Mouse (Mus musculus) intestine, embryonic 15.5 days (tissue): ENCODE data around the gene Cyp4v3. TPM values are rescaled to one million over a fixed set of nuclear protein-coding genes. Genes with fewer than 3 reads are reported as not detected.
A peak's percentile ranks its signal among the peaks of the same experiment; 100 is the strongest.
"Not testable (repeated sequence)": the region's sequence is repeated elsewhere in the genome, so short reads cannot be mapped to it uniquely, and the experiment has no call there.

Source experiments
- ATAC-seq: fragments of 200-750 bp; cut with Nextera tagmentation; 2 replicates; pipeline ENCODE4 v1.8.0; 2017; ENCODE audit warnings: moderate TSS enrichment, moderate library complexity
- H3K27ac ChIP-seq: fragments of 300-500 bp; sonication (generic); 2 replicates; pipeline ENCODE4 v1.5.1; 2015; ENCODE audit warnings: mild to moderate bottlenecking, inconsistent platforms
- H3K27me3 ChIP-seq: fragments of 300-500 bp; sonication (generic); replicated peaks from 2 replicates; pipeline ENCODE4 v1.6.1; 2015; ENCODE audit warnings: inconsistent platforms
- H3K36me3 ChIP-seq: fragments of 300-500 bp; sonication (generic); 2 replicates; pipeline ENCODE4 v1.6.1; 2015; ENCODE audit warnings: inconsistent platforms
- H3K4me1 ChIP-seq: fragments of 300-500 bp; sonication (generic); replicated peaks from 2 replicates; pipeline ENCODE4 v1.6.1; 2015; ENCODE audit warnings: inconsistent platforms
- H3K4me2 ChIP-seq: fragments of 300-500 bp; sonication (generic); replicated peaks from 2 replicates; pipeline ENCODE4 v1.6.1; 2015; ENCODE audit warnings: mild to moderate bottlenecking, inconsistent platforms
- H3K4me3 ChIP-seq: fragments of 300-500 bp; sonication (generic); replicated peaks from 2 replicates; pipeline ENCODE4 v1.5.1; 2015; ENCODE audit warnings: inconsistent platforms
- H3K9ac ChIP-seq: fragments of 300-500 bp; sonication (generic); 2 replicates; pipeline ENCODE4 v1.6.1; 2015; ENCODE audit warnings: inconsistent platforms
- H3K9me3 ChIP-seq: fragments of 300-500 bp; sonication (generic); 2 replicates; pipeline ENCODE4 v1.6.1; 2016; ENCODE audit warnings: inconsistent platforms
- WGBS: fragments of 180-500 bp; shearing (Covaris S2); methylation state at CpG from one replicate; pipeline ENCODE4 v1.1.7; 2015; 5-methylcytosine and 5-hydroxymethylcytosine counted together
- polyA plus RNA-seq: library from polyadenylated mRNA; unstranded; fragments of >200 nt; fragmentation: Nextera tagmentation; extraction: Ambion mirVana; gene quantifications from 2 replicates; pipeline ENCODE4 v1.2.1, GENCODE M21; 2015

The Cyp4v3 gene
- polyA plus RNA-seq, 1 experiment from 2014 or later: 1.3 TPM

- peak; percentile 46; the same call in 1 of the 2 replicates for ATAC-seq
- no peaks in the 10 kb centered on the region for H3K36me3 ChIP-seq
- no peak overlapping the region for H3K27ac ChIP-seq
- no peaks in the 10 kb centered on the region for H3K4me1 ChIP-seq
- H3K9me3 ChIP-seq: no peaks in the 10 kb centered on the region
- H3K27me3 ChIP-seq: no peaks in the 10 kb centered on the region
- no peak overlapping the region for H3K9ac ChIP-seq
- no peak overlapping the region for H3K4me3 ChIP-seq
- no peak overlapping the region for H3K4me2 ChIP-seq
- WGBS: 17% methylated on average over 6 of the region's 6 CpGs
These were observed 12.0 kb upstream of the Cyp4v3 start for GRCm38 (mm10) chr8:45345031-45345430.

- no peaks in the 10 kb centered on the region for H3K27me3 ChIP-seq
- ATAC-seq: no peak
- H3K4me1 ChIP-seq: no peaks in the 10 kb centered on the region
- WGBS: 91% methylated on average over 8 of the region's 8 CpGs
- no peaks in the 10 kb centered on the region for H3K9me3 ChIP-seq
- H3K4me3 ChIP-seq: no peak overlapping the region
- H3K27ac ChIP-seq: no peak overlapping the region
- H3K9ac ChIP-seq: no peak overlapping the region
- H3K36me3 ChIP-seq: no peaks in the 10 kb centered on the region
- H3K4me2 ChIP-seq: no peak overlapping the region
These were observed 11.3 kb upstream of the Cyp4v3 start for GRCm38 (mm10) chr8:45344298-45344697.

- peak; percentile 87 for ATAC-seq
- no peak overlapping the region for H3K4me3 ChIP-seq
- no peaks in the 10 kb centered on the region for H3K9me3 ChIP-seq
- H3K4me2 ChIP-seq: no peak overlapping the region
- no peak overlapping the region for H3K27ac ChIP-seq
- H3K27me3 ChIP-seq: no peaks in the 10 kb centered on the region
- H3K36me3 ChIP-seq: no peaks in the 10 kb centered on the region
- H3K9ac ChIP-seq: no peak overlapping the region
- no peaks in the 10 kb centered on the region for H3K4me1 ChIP-seq
- WGBS: 69% methylated on average over 12 of the region's 12 CpGs
These were observed 8.9 kb upstream of the Cyp4v3 start for GRCm38 (mm10) chr8:45341630-45342628.

GRCm38 (mm10) chr8:45333493-45333892, 477 bp upstream of the Cyp4v3 start:
- H3K27me3 ChIP-seq: no peaks in the 10 kb centered on the region
- WGBS: 10% methylated on average over 8 of the region's 8 CpGs
- peak overlapping the region; percentile 49 for H3K9ac ChIP-seq
- no peaks in the 10 kb centered on the region for H3K36me3 ChIP-seq
- H3K4me1 ChIP-seq: no peaks in the 10 kb centered on the region
- peak overlapping the region; percentile 93 for H3K4me2 ChIP-seq
- ATAC-seq: peak; percentile 71
- no peak overlapping the region for H3K27ac ChIP-seq
- no peaks in the 10 kb centered on the region for H3K9me3 ChIP-seq
- H3K4me3 ChIP-seq: peak overlapping the region; percentile 58

- Histone ChIP-seq H3K27me3 (no peaks in the 10 kb centered on the region), H3K4me3 (no peak overlapping the region), H3K27ac (no peak overlapping the region), H3K4me2 (no peak overlapping the region), H3K4me1 (no peaks in the 10 kb centered on the region), H3K9ac (no peak overlapping the region), H3K9me3 (no peaks in the 10 kb centered on the region), H3K36me3 (no peaks in the 10 kb centered on the region)
- WGBS: 77% methylated on average over 3 of the region's 3 CpGs
- ATAC-seq: no peak
These were observed 2.2 kb downstream of the Cyp4v3 start for GRCm38 (mm10) chr8:45330856-45331255.

- H3K27ac ChIP-seq: no peak overlapping the region
- ATAC-seq: no peak
- no peaks in the 10 kb centered on the region for H3K4me1 ChIP-seq
- H3K9ac ChIP-seq: no peak overlapping the region
- no peaks in the 10 kb centered on the region for H3K27me3 ChIP-seq
- H3K4me2 ChIP-seq: no peak overlapping the region
- H3K36me3 ChIP-seq: no peaks in the 10 kb centered on the region
- no peak overlapping the region for H3K4me3 ChIP-seq
- H3K9me3 ChIP-seq: no peaks in the 10 kb centered on the region
- 90% methylated on average over 6 of the region's 6 CpGs for WGBS
These were observed 3.6 kb downstream of the Cyp4v3 start for GRCm38 (mm10) chr8:45329206-45329980.

- ATAC-seq: not testable (repeated sequence)
These were observed 5.9 kb downstream of the Cyp4v3 start for GRCm38 (mm10) chr8:45327076-45327475.

GRCm38 (mm10) chr8:45324151-45324550, 8.9 kb downstream of the Cyp4v3 start:
- Histone ChIP-seq H3K9ac (no peak overlapping the region), H3K9me3 (no peaks in the 10 kb centered on the region), H3K4me3 (no peak overlapping the region), H3K36me3 (no peaks in the 10 kb centered on the region), H3K4me2 (no peak overlapping the region), H3K27me3 (no peaks in the 10 kb centered on the region), H3K27ac (no peak overlapping the region), H3K4me1 (no peaks in the 10 kb centered on the region)
- ATAC-seq: no peak
- WGBS: 63% methylated on average over 4 of the region's 4 CpGs

More at GRCm38 (mm10) chr8:45327076-45327475, 5.9 kb downstream of the Cyp4v3 start:
- not testable (repeated sequence) for H3K4me2 ChIP-seq, H3K4me3 ChIP-seq, H3K27ac ChIP-seq, H3K9ac ChIP-seq, H3K36me3 ChIP-seq, H3K27me3 ChIP-seq, H3K4me1 ChIP-seq, H3K9me3 ChIP-seq

GRCm38 (mm10) chr8:45321365-45321764, 11.7 kb downstream of the Cyp4v3 start:
- Histone ChIP-seq H3K4me1 (no peaks in the 10 kb centered on the region), H3K9me3 (no peaks in the 10 kb centered on the region), H3K4me2 (no peak overlapping the region), H3K4me3 (no peak overlapping the region), H3K36me3 (no peaks in the 10 kb centered on the region), H3K27me3 (no peaks in the 10 kb centered on the region), H3K27ac (no peak overlapping the region), H3K9ac (no peak overlapping the region)
- ATAC-seq: peak; percentile 81
- 66% methylated on average over 2 of the region's 2 CpGs for WGBS

GRCm38 (mm10) chr8:45320930-45321329, 12.1 kb downstream of the Cyp4v3 start:
- no peak overlapping the region for H3K9ac ChIP-seq
- 31% methylated on average over 1 of the region's 1 CpGs for WGBS
- H3K4me3 ChIP-seq: no peak overlapping the region
- no peaks in the 10 kb centered on the region for H3K36me3 ChIP-seq
- ATAC-seq: peak; percentile 68; the same call in 1 of the 2 replicates
- H3K9me3 ChIP-seq: no peaks in the 10 kb centered on the region
- H3K4me1 ChIP-seq: no peaks in the 10 kb centered on the region
- H3K27me3 ChIP-seq: no peaks in the 10 kb centered on the region
- no peak overlapping the region for H3K4me2 ChIP-seq
- no peak overlapping the region for H3K27ac ChIP-seq

GRCm38 (mm10) chr8:45310967-45311366, 22.0 kb downstream of the Cyp4v3 start:
- no peaks in the 10 kb centered on the region for H3K4me1 ChIP-seq
- H3K27ac ChIP-seq: no peak overlapping the region
- H3K36me3 ChIP-seq: no peaks in the 10 kb centered on the region
- ATAC-seq: no peak
- H3K4me2 ChIP-seq: no peak overlapping the region
- no peak overlapping the region for H3K4me3 ChIP-seq
- WGBS: 83% methylated on average over 4 of the region's 4 CpGs
- no peaks in the 10 kb centered on the region for H3K9me3 ChIP-seq
- no peaks in the 10 kb centered on the region for H3K27me3 ChIP-seq
- H3K9ac ChIP-seq: no peak overlapping the region

- Histone ChIP-seq H3K4me3 (no peak within 1 kb of the TSS), H3K4me2 (no peak within 1 kb of the TSS), H3K36me3 (no peaks in the 10 kb centered on the region), H3K27ac (no peak within 1 kb of the TSS), H3K9me3 (no peaks in the 10 kb centered on the region), H3K9ac (no peak within 1 kb of the TSS), H3K27me3 (no peaks in the 10 kb centered on the region), H3K4me1 (no peaks in the 10 kb centered on the region)
- ATAC-seq: no peak
- WGBS: 85% methylated on average over 13 of the region's 13 CpGs
These were observed 24.6 kb downstream of the Cyp4v3 start, which contains the start of gene Gm45753 for GRCm38 (mm10) chr8:45308366-45308765. Gm45753 (minus strand) TSS chr8:45308466.
